Mouse (Mus musculus) G1E (cell line): Measurements from ENCODE around the gene Fam193b. TPM values are rescaled to one million over a fixed set of nuclear protein-coding genes. Genes with fewer than 3 reads are reported as not detected.

Source experiments
- ATAC-seq: 2 replicates; pipeline ENCODE4 v1.8.0; 2016; ENCODE audit warnings: mild to moderate bottlenecking; ENCODE audit not compliant: insufficient number of reproducible peaks, poor library complexity, low FRiP score, severe bottlenecking; ENCODE audit errors: extremely low read depth
- DNase-seq: peaks from one replicate; pipeline ENCODE4 v3.0.0; 2012; ENCODE audit warnings: low spot score
- H3K27me3 ChIP-seq: 2 replicates; pipeline ENCODE4 v1.6.1; 2012; ENCODE audit warnings: mild to moderate bottlenecking, low read length, inconsistent platforms; ENCODE audit not compliant: insufficient read depth
- H3K36me3 ChIP-seq: replicated peaks from 2 replicates; pipeline ENCODE3; 2012; ENCODE audit warnings: mild to moderate bottlenecking, inconsistent platforms
- H3K4me1 ChIP-seq: 2 replicates; pipeline ENCODE4 v1.6.1; 2012; ENCODE audit warnings: low read depth, low read length, inconsistent platforms, mixed read lengths; ENCODE audit not compliant: insufficient read depth
- H3K4me3 ChIP-seq: 2 replicates; pipeline ENCODE4 v1.5.1; 2012; ENCODE audit warnings: low read depth, mild to moderate bottlenecking, inconsistent platforms, low read length, moderate library complexity, mixed read lengths
- H3K9me3 ChIP-seq: replicated peaks from 2 replicates; pipeline ENCODE4 v1.6.1; 2012; ENCODE audit warnings: inconsistent platforms
- CTCF ChIP-seq: IDR thresholded peaks from 2 replicates; pipeline ENCODE4 v1.5.1; 2012; ENCODE audit warnings: low read depth, low read length, inconsistent platforms, mixed read lengths
- GATA1 ChIP-seq: IDR thresholded peaks from 2 replicates; pipeline ENCODE4 v1.6.1; 2012; ENCODE audit warnings: borderline replicate concordance, low read length, inconsistent platforms, mixed read lengths
- GATA2 ChIP-seq: IDR thresholded peaks from 2 replicates; pipeline ENCODE4 v1.6.1; 2012; ENCODE audit warnings: low read depth, low read length, inconsistent platforms, borderline replicate concordance
- POLR2AphosphoS5 ChIP-seq: IDR thresholded peaks from 2 replicates; pipeline ENCODE4 v1.6.1; 2012; ENCODE audit warnings: low read depth, low read length, inconsistent platforms; ENCODE audit not compliant: insufficient replicate concordance
- TAL1 ChIP-seq: conservative IDR thresholded peaks from 2 replicates; pipeline ENCODE4 v1.6.1; 2012; ENCODE audit warnings: low read depth, low read length, inconsistent platforms, mixed read lengths
- polyA plus RNA-seq: library from polyadenylated mRNA; stranded (reverse); fragments of >175 nt; gene quantifications from 2 replicates; pipeline ENCODE4 v1.2.3, GENCODE M21; 2012
- total RNA-seq, 2 experiments: library from RNA; stranded (forward) in 1 of 2; stranded (reverse) in 1 of 2; fragments of 200-1000 nt in 1 of 2; fragments of >200 nt in 1 of 2; fragmentation: Nextera tagmentation in 1 of 2; gene quantifications; 2 replicates each; pipeline ENCODE4 v1.2.3; 2014 to 2017

The Fam193b gene
- total and polyA plus RNA-seq, 3 experiments, result 23.3 to 65.4 (median 57.3) TPM

GRCm38 (mm10) chr13:55510332-55510667, 60.6 kb downstream of the Fam193b start:
- ATAC-seq (peak; percentile 61; the same call in 1 of the 2 replicates), DNase-seq (peak; percentile 66)
- TF ChIP-seq TAL1, result no peak
- no peak for TF ChIP-seq GATA1
- no peak for TF ChIP-seq CTCF
- no peak for TF ChIP-seq POLR2AphosphoS5
- H3K4me1 ChIP-seq, result peaks cover 55% of the 10 kb centered on the region
- H3K4me3 ChIP-seq, result peak overlapping the region; percentile 46; the same call in 1 of the 2 replicates
- peaks cover 7% of the 10 kb centered on the region for H3K27me3 ChIP-seq
- H3K9me3 ChIP-seq, result no peaks in the 10 kb centered on the region
- H3K36me3 ChIP-seq, result peaks cover 62% of the 10 kb centered on the region

- DNase-seq (no peak), ATAC-seq (no peak)
- Histone ChIP-seq H3K9me3 (no peaks in the 10 kb centered on the region), H3K4me3 (no peak overlapping the region), H3K4me1 (peaks cover 49% of the 10 kb centered on the region), H3K36me3 (peaks cover 79% of the 10 kb centered on the region), H3K27me3 (no peaks in the 10 kb centered on the region)
- TF ChIP-seq TAL1 (no peak), GATA1 (no peak), CTCF (no peak), POLR2AphosphoS5 (no peak), GATA2 (no peak)
These were observed 62.4 kb downstream of the Fam193b start for GRCm38 (mm10) chr13:55508531-55508930.

- peaks cover 43% of the 10 kb centered on the region for H3K4me1 ChIP-seq
These were observed 63.0 kb downstream of the Fam193b start for GRCm38 (mm10) chr13:55507877-55508276.

GRCm38 (mm10) chr13:55506697-55507096, 64.2 kb downstream of the Fam193b start:
- ATAC-seq (no peak), DNase-seq (no peak)
- H3K27me3 ChIP-seq, result no peaks in the 10 kb centered on the region
- no peaks in the 10 kb centered on the region for H3K9me3 ChIP-seq
- TF ChIP-seq GATA2 (no peak), POLR2AphosphoS5 (no peak), TAL1 (no peak)
- no peak overlapping the region for H3K4me3 ChIP-seq
- peaks cover 94% of the 10 kb centered on the region for H3K36me3 ChIP-seq
- peaks cover 31% of the 10 kb centered on the region for H3K4me1 ChIP-seq

More at GRCm38 (mm10) chr13:55507877-55508276, 63.0 kb downstream of the Fam193b start:
- no peak for ATAC-seq
- Histone ChIP-seq H3K36me3 (peaks cover 85% of the 10 kb centered on the region), H3K9me3 (no peaks in the 10 kb centered on the region), H3K27me3 (no peaks in the 10 kb centered on the region), H3K4me3 (no peak overlapping the region)
- no peak for DNase-seq
- TF ChIP-seq CTCF (no peak), POLR2AphosphoS5 (no peak), GATA1 (no peak), TAL1 (no peak), GATA2 (no peak)

- peaks cover 92% of the 10 kb centered on the region for H3K36me3 ChIP-seq
- no peak for DNase-seq
- peaks cover 22% of the 10 kb centered on the region for H3K4me1 ChIP-seq
- ATAC-seq, result no peak
- no peak for TF ChIP-seq TAL1
- no peak for TF ChIP-seq CTCF
- TF ChIP-seq GATA1, result no peak
- no peak for TF ChIP-seq POLR2AphosphoS5
- no peak for TF ChIP-seq GATA2
- no peak overlapping the region for H3K4me3 ChIP-seq
- H3K9me3 ChIP-seq, result no peaks in the 10 kb centered on the region
- no peaks in the 10 kb centered on the region for H3K27me3 ChIP-seq
These were observed 65.1 kb downstream of the Fam193b start for GRCm38 (mm10) chr13:55505810-55506209.

GRCm38 (mm10) chr13:55504390-55504789, 66.5 kb downstream of the Fam193b start:
- DNase-seq, result no peak
- Histone ChIP-seq H3K9me3 (no peaks in the 10 kb centered on the region), H3K4me1 (peaks cover 9% of the 10 kb centered on the region), H3K4me3 (no peak overlapping the region), H3K36me3 (peaks cover 89% of the 10 kb centered on the region), H3K27me3 (no peaks in the 10 kb centered on the region)
- ATAC-seq, result no peak
- TF ChIP-seq CTCF, result no peak
- no peak for TF ChIP-seq GATA2
- no peak for TF ChIP-seq TAL1
- no peak for TF ChIP-seq GATA1
- no peak for TF ChIP-seq POLR2AphosphoS5

GRCm38 (mm10) chr13:55502405-55502804, 68.5 kb downstream of the Fam193b start:
- Histone ChIP-seq H3K4me3 (no peak overlapping the region), H3K9me3 (no peaks in the 10 kb centered on the region), H3K27me3 (no peaks in the 10 kb centered on the region), H3K36me3 (peaks cover 83% of the 10 kb centered on the region), H3K4me1 (peaks cover 4% of the 10 kb centered on the region)
- ATAC-seq (no peak), DNase-seq (no peak)
- TF ChIP-seq CTCF (no peak), GATA2 (no peak), POLR2AphosphoS5 (no peak), TAL1 (no peak), GATA1 (no peak)
